Mouse (Mus musculus) Patski (cell line): ENCODE measurements around the gene Pimreg. TPM values are rescaled to one million over a fixed set of nuclear protein-coding genes. Genes with fewer than 3 reads are reported as not detected.

ENCODE experiments used
- ATAC-seq: fragments of 100-300 bp; one replicate; pipeline ENCODE4 v1.8.0; 2021
- CTCF ChIA-PET: fragments of 350-600 bp; sonication (Branson Sonifier 250); formaldehyde crosslinking; loops from one replicate; lab custom pipeline; 2022; ENCODE audit warnings: inconsistent platforms; lab: Charles Lee
- POLR2A ChIA-PET: fragments of 350-600 bp; sonication (Branson Sonifier 250); formaldehyde crosslinking; loops from one replicate; lab custom pipeline; 2022; ENCODE audit warnings: antibody characterized with exemption, inconsistent platforms; lab: Charles Lee
- DNase-seq: peaks from one replicate; pipeline ENCODE4 v3.0.0-alpha.2; 2011; ENCODE audit warnings: low read depth, low spot score
- H3K27me3 ChIP-seq: fragments of 371-371 bp; one replicate; pipeline ENCODE4 v1.5.1; 2021
- CTCF ChIP-seq: fragments of 100-300 bp; IDR thresholded peaks from one replicate; pipeline ENCODE4 v1.5.1; 2021
- in situ Hi-C: fragments of 300-500 bp; cut with MboI; formaldehyde crosslinking; loops from 3 replicates; pipeline ENCODE4 v1.11.1; 2018; ENCODE audit warnings: low pct_unique_long_range_greater_than_20kb, mixed read lengths
- polyA plus RNA-seq: library from polyadenylated mRNA; unstranded; gene quantifications from one replicate; pipeline ENCODE4 v1.2.3, GENCODE M21; 2021

Gene Pimreg
- polyA plus RNA-seq, 1 experiment from 2014 or later: 35.7 TPM

GRCm38 (mm10) chr11:72057166-72057565 lies 15.3 kb downstream of the Pimreg start:
- ATAC-seq (no peak), DNase-seq (no peak)
- POLR2A ChIA-PET: no interaction called here
- in situ Hi-C loops: loop anchor here (10.0 to 25.0 kb wide), 2 partner anchors 98 to 280 kb away; no protein-coding TSS in a partner anchor
- TF ChIP-seq CTCF: no peak
- no peaks in the 10 kb centered on the region for H3K27me3 ChIP-seq
- CTCF ChIA-PET: no interaction called here

- ATAC-seq (no peak), DNase-seq (no peak)
- in situ Hi-C loops: loop anchor here (25.0 kb wide), 1 partner anchor 277 kb away; no protein-coding TSS in a partner anchor
- ChIA-PET CTCF (no interaction called here), POLR2A (no interaction called here)
- TF ChIP-seq CTCF: no peak
- no peaks in the 10 kb centered on the region for H3K27me3 ChIP-seq
These were observed 18.6 kb downstream of the Pimreg start for GRCm38 (mm10) chr11:72060416-72060815.

- CTCF ChIA-PET: interaction anchor here (4.2 kb wide), 1 partner anchor 8 kb away, joined by 18 read pairs; no protein-coding TSS in a partner anchor
- in situ Hi-C loops: loop anchor here (25.0 kb wide), 1 partner anchor 276 kb away; no protein-coding TSS in a partner anchor
- ATAC-seq (no peak), DNase-seq (no peak)
- POLR2A ChIA-PET: no interaction called here
- no peaks in the 10 kb centered on the region for H3K27me3 ChIP-seq
- TF ChIP-seq CTCF: no peak
These were observed 19.3 kb downstream of the Pimreg start for GRCm38 (mm10) chr11:72061093-72061620.

GRCm38 (mm10) chr11:72064414-72064813 lies 22.6 kb downstream of the Pimreg start:
- ChIA-PET CTCF (interaction anchor here (0.7 to 4.2 kb wide), 4 partner anchors 12 to 20 kb away, joined by 3 to 18 read pairs (median 4); no protein-coding TSS in a partner anchor), POLR2A (no interaction called here)
- in situ Hi-C loops: loop anchor here (25.0 kb wide), 1 partner anchor 273 kb away; no protein-coding TSS in a partner anchor
- H3K27me3 ChIP-seq: no peaks in the 10 kb centered on the region
- DNase-seq (no peak), ATAC-seq (no peak)
- TF ChIP-seq CTCF: no peak

- POLR2A ChIA-PET: interaction anchor here (0.6 kb wide), 1 partner anchor 260 kb away, joined by 3 read pairs; no protein-coding TSS in a partner anchor
- H3K27me3 ChIP-seq: no peaks in the 10 kb centered on the region
- DNase-seq (no peak), ATAC-seq (no peak)
- no peak for TF ChIP-seq CTCF
- CTCF ChIA-PET: interaction anchor here (1.1 to 4.2 kb wide), 5 partner anchors 12 to 124 kb away, joined by 3 to 18 read pairs (median 7); no protein-coding TSS in a partner anchor
- in situ Hi-C loops: loop anchor here (25.0 kb wide), 1 partner anchor 272 kb away; no protein-coding TSS in a partner anchor
These were observed 23.3 kb downstream of the Pimreg start for GRCm38 (mm10) chr11:72065103-72065502.

GRCm38 (mm10) chr11:72066330-72066729 lies 24.5 kb downstream of the Pimreg start:
- ChIA-PET POLR2A (interaction anchor here (0.7 kb wide), 1 partner anchor 255 kb away, joined by 3 read pairs; no protein-coding TSS in a partner anchor), CTCF (interaction anchor here (0.6 to 2.2 kb wide), 9 partner anchors 9 to 122 kb away, joined by 3 to 13 read pairs (median 4); no protein-coding TSS in a partner anchor)
- ATAC-seq: no peak
- DNase-seq: no peak
- no peak for TF ChIP-seq CTCF
- H3K27me3 ChIP-seq: no peaks in the 10 kb centered on the region
- in situ Hi-C loops: loop anchor here (25.0 kb wide), 1 partner anchor 271 kb away; no protein-coding TSS in a partner anchor

- ChIA-PET POLR2A (no interaction called here), CTCF (interaction anchor here (1.5 to 2.2 kb wide), 4 partner anchors 8 to 77 kb away, joined by 3 to 13 read pairs (median 6); no protein-coding TSS in a partner anchor)
- no peak for TF ChIP-seq CTCF
- ATAC-seq (no peak), DNase-seq (no peak)
- no peaks in the 10 kb centered on the region for H3K27me3 ChIP-seq
- in situ Hi-C loops: loop anchor here (25.0 kb wide), 1 partner anchor 270 kb away; no protein-coding TSS in a partner anchor
These were observed 25.5 kb downstream of the Pimreg start for GRCm38 (mm10) chr11:72067326-72067725.

- no peaks in the 10 kb centered on the region for H3K27me3 ChIP-seq
- TF ChIP-seq CTCF: no peak
- ATAC-seq (no peak), DNase-seq (no peak)
- ChIA-PET POLR2A (no interaction called here), CTCF (no interaction called here)
- in situ Hi-C loops: loop anchor here (25.0 kb wide), 1 partner anchor 269 kb away; no protein-coding TSS in a partner anchor
These were observed 26.2 kb downstream of the Pimreg start for GRCm38 (mm10) chr11:72068026-72068425.

GRCm38 (mm10) chr11:72070733-72071132 lies 28.9 kb downstream of the Pimreg start:
- ATAC-seq (no peak), DNase-seq (no peak)
- TF ChIP-seq CTCF: no peak
- POLR2A ChIA-PET: no interaction called here
- in situ Hi-C loops: loop anchor here (25.0 kb wide), 1 partner anchor 267 kb away; no protein-coding TSS in a partner anchor
- CTCF ChIA-PET: no interaction called here
- no peaks in the 10 kb centered on the region for H3K27me3 ChIP-seq

- in situ Hi-C loops: loop anchor here (25.0 kb wide), 1 partner anchor 265 kb away; no protein-coding TSS in a partner anchor
- ChIA-PET CTCF (interaction anchor here (1.1 to 1.7 kb wide), 2 partner anchors 20 to 100 kb away, joined by 3 to 7 read pairs; no protein-coding TSS in a partner anchor), POLR2A (interaction anchor here (0.9 kb wide), 1 partner anchor 47 kb away, joined by 3 read pairs; no protein-coding TSS in a partner anchor)
- DNase-seq: no peak
- no peak for ATAC-seq
- no peak for TF ChIP-seq CTCF
- H3K27me3 ChIP-seq: no peaks in the 10 kb centered on the region
These were observed 30.6 kb downstream of the Pimreg start for GRCm38 (mm10) chr11:72072331-72072905.
